Mouse (Mus musculus) heart, adult 2 months (tissue): ENCODE results near the gene Oas1f.
"Not testable (repeated sequence)": the region's sequence is repeated elsewhere in the genome, so short reads cannot be mapped to it uniquely, and the experiment has no call there.

ENCODE experiments used
- CTCF ChIP-seq: fragments of 200-600 bp; IDR thresholded peaks from 2 replicates; pipeline ENCODE4 v1.8.1; 2022; ENCODE audit warnings: antibody characterized with exemption, mild to moderate bottlenecking, moderate library complexity
- EP300 ChIP-seq: fragments of 200-500 bp; IDR thresholded peaks from 2 replicates; pipeline ENCODE4 v1.6.1; 2011; ENCODE audit warnings: low read depth, low read length, control low read depth; ENCODE audit not compliant: insufficient read depth
- POLR2A ChIP-seq: fragments of 200-500 bp; IDR thresholded peaks from 2 replicates; pipeline ENCODE4 v1.6.1; 2011; ENCODE audit warnings: mild to moderate bottlenecking, low read depth, low read length, control low read depth; ENCODE audit not compliant: insufficient read depth

- TF ChIP-seq POLR2A, CTCF, EP300: not testable (repeated sequence)
Measured at GRCm38 (mm10) chr5:120881681-120882080, 34.5 kb downstream of the Oas1f start.
